Mouse (Mus musculus): ENCODE measurements around the gene Zfhx3.

Gene Zfhx3

DNA sequence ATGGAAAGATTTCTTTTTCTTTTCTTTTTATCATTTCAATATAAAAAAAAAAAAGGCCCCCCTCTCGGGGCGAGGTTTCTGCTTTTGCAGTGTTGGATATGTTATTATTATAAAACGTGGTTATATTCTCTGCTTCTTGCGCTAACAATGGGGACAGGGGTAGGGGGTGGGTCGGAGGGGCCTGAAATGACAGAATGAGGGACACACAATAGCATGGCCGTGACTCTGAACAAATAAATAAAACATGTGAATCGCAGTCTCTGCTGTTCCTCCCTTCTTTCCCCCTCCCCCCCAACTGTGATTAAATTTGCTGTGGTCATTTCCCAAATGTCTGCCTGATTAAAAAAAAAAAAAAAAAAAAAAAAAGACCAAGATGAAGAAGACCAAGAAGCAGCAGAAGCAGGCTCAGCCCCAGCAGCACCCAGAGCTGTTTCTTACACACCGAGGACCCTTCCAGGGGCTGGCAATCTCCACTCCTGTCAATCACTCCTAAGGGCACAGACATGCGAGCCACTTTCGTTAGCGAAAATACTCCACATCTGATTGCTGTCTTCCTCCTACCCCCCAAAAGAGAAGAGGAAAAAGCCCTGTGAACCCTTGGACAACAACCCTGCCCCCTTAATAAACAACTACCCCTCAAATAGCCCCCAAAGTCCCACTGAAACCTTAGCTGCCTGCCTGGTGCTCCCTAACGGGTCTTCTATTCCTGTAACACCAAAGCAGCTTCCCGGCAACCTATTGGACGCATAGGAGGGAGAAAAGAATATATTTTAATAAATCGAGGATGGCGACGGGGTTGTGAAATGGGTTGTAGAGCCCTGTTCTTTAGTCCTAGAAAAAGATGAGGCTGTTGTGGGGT, 302.4 kb downstream of the Zfhx3 start:
- DNase-seq: no peak

DNA sequence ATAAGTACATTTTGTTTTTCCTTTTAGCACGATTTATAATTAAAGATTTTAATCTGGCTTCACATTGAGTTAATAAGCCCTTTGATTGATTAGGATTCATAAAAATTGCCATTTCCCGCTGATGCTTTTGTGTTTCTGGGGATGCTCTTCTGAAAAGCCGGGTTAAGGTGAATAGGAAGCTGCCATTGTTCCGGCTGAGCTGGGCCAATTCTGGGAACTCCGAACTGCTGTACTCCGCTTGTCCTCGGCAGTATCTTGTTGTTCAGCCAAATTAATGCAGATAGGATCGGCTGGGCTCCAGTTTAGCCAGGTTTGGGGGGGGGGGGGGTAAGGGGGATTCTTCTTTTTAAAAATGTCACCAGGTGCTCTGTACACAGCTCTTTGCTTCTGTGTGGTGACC, 303.1 kb downstream of the Zfhx3 start:
- DNase-seq: no peak

DNA sequence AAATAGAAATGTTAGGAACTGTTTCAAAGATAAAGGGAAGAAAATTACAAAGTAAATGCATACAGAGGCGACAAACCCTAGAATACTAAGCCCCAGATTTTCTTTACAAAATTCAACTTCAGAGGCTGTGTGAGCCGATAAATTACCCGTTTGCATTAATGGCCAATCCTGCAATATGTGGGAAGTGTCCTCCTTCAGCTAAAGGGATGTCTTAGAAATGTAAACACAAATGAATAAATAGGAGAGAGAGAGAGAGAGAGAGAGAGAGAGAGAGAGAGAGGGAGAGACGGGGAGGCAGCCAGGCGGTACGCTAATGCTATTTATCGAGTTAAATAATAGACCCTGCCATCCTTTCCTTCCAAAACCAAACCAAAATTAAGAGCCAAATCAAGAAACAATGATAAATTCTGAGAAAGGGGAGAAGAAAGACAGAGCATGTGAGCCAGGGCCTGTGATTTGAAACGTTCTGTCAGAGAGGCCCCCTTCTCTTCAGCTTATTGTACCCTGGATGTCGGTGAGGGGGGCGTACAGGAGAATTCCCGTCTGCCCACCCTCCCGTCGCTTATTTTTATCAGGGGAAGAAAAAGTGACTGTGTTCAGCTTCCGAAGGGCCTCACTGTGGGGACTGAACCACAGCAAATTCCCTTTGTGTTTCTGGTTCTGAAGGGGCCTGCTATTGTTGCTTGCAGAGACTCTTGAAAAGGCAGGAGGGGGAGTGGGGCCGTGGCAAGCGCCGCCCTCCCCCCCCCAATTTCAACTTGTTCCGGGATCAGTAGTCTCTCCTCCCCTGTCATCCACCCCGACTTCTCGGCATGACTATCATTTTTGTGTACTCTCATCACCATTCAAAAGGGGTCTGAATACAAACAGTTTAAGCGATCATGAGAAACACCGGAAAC, 303.8 kb downstream of the Zfhx3 start:
- DNase-seq: no peak

DNA sequence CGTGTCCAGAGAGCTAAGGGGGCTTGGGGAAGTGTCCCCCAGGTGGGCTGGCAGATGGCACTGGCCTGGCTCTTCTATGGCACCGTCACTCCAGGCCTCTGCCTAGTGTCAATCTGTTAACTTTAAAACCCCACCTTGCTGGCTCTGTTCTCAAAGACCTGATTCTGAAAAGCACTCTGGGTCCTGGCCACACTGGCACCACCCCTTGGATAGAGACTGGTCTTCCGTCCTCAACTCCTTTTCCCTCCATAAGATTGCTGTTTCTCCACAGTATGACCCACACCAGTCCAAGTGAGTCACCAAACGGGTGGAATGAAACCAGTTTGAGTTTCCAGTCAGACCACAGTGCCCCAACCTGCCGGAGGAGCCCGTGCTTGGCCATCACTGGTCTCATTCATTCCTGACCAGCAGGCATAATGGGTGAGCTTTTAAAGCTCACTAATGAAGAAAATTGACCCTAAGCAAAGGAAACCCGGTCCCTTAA, 304.5 kb downstream of the Zfhx3 start:
- DNase-seq: no peak

DNA sequence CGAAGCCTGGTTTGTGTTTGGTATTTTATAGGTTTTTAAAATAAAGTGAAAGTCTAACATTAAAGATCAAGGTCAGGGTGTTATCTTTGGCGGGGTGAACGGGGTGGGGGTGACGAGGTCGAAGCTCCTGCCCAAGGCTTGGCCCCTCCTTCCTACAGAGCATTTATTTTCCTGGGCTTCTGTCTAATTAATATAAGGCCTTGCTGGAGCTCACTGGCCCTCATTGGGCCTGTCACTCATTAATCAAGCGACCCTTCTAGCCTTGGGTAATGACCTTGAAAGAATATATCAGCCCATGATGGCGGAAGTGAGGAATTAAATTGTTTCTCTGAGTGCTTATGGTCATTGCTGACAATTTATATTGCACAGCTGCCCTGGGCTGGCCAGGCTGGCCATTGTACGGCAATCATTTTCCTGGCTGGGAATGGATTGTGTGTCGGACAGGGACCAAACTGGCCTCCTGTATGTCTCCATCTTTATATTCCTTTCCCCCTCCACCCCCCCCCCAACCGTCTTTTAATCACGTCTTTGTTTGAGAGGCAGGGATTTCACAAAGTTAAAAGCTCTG, 322.2 kb downstream of the Zfhx3 start:
- DNase-seq: no peak

DNA sequence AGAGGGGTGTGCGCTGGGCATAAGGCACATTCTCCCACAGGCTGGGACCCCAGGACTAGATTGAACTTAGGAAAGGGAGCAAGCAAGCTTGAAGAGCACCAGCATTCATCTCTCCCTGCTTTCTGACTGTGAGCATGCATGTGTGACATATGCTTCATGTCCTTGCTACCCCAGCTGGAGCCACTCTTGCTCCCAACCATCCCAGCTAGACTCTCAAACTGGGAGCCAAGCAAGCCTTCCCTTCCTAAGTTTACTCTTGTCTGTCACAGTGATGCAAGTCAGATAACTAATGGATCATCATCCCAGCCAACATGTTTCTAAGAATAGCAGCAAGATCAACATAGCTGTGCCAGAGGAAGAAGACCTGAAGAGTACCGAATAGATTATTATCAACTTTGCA, 335.5 kb downstream of the Zfhx3 start:
- DNase-seq: no peak

DNA sequence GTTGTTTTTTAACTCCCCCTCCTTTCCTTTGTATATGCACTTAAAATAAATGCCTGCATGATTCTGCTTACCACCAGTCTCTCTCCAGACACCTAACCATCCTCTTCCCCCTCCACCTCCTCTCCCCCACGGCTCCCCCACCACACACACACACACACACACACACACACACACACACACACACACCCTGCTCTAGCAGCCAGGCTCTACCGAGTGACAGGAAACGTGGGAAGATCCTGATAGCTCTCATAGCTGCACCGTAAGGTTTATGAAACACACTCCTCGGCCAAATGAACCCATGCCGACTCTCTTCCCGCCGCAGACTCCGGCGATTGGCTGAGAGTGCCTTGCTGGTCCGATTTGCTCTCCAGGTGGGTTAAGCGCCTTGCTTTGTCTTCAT, 339.5 kb downstream of the Zfhx3 start:
- DNase-seq: no peak

DNA sequence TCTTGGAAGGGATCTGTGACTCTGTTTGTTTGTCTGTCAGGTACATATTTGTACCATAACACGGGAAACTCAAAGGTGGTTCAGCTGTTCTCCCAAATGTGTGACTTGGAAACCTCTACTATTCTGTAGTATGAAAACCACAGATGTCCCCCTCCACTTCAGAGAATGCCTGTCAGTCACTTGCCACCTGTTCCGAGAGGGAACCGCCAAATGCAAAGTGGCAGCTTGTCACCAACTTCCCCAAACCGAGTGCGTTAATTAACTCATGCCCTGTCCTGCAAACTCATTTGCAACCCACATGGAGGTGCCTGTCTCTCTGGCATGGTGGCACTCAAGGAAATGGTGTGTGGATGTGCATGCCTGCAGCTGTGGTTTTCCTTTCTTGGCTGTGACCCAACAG, 343.7 kb downstream of the Zfhx3 start:
- DNase-seq: no peak

DNA sequence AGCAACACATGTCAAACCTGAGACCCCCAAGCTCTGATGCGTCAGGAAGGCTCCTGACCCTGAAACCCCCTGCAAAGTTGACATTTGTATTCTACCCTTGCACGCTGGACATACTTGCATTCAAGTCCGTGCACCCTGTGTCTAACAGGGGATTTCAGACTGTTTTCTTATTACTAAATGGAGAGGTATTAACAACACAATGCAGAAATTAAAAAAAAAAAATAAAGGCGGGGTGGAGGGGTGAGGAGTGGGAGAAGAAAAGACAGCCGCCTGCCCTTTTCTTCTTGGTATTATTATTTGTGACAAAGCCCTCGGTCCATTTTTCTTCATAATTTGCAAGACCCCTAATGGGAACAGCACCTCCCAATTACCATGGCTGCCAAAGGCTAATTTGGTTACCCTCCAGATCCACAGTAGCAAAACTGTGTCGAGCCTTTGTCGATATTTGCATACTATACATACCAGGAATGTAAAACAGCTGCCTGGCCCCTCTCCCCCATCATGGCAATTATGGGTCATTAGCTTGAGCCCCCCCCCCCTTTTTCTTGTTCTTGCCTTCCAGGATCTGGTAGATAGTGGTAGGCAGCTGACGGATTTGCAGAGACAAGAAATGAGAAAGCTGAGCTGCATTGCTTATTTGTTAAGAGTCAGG, 358.6 kb downstream of the Zfhx3 start:
- no peak for DNase-seq

DNA sequence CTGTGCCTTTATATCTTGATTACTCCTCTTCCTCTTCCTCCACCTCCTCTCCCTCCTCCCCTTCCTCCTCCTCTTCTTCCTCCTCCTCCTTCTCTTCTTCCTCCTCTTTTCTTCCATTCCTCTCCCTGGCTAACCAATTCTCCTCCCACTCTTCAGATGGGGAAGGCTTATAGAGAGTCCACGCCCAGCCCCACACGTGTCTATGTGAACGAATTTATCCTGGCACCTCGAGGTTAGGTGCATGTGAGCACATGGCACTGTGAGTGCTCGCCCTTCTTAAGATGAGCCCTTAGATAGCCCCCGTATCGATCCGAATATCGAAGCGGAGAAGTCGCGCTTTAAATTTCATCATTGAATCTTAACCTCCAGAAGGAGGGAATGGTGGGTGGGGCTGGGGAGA, 359.2 kb downstream of the Zfhx3 start:
- DNase-seq: no peak

DNA sequence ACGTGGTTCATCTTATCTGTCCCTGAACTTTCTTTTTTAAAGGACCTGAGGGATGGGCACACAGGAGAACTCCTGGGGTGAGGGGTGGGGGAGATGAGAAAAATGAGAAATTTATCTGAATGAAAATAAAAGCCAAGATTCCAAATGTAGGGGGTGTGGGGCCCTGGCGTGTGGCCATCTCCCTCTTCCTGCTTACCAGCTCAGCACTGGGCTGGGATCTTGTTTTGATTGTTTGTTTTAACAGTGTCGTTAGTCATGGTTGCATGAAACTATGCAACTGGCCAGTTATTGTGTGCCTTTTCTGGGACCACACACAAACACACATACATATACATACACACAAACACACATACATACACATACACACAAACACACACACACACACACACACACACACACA, 362.9 kb downstream of the Zfhx3 start:
- no peak for DNase-seq

DNA sequence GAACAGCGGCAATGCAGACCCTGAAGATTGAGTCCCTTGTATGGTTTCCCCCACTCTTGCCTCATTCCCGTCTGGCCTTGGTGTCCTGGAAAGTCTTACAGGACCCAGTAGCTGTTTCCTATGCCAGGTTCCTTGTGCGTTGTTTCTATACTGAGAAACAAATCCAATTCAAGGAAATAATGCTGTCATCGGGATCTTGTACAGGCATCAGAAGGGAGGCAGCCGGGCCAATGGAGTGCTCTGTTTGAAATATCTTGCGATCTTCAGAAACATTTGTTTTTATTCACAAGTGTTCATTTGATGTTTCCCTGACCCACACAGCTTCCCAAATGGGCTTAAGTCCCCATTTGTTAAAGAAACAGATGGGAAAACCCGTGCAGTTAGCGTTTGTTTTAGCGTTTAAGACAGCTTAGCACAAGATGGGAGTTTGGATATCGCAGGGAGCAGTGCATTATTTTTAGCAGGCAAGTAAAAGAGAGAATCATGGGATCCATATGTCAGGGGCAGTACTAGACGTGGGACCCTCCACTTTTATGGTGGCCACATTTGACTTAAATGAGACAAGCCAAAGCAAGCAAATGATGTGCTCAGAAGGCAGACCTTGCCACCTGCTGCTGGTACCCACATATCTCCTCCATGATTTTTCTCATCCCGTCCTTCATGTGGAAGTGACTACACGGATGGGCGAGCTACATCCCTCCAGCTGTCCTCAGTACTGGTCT, 367.2 kb downstream of the Zfhx3 start:
- no peak for DNase-seq

DNA sequence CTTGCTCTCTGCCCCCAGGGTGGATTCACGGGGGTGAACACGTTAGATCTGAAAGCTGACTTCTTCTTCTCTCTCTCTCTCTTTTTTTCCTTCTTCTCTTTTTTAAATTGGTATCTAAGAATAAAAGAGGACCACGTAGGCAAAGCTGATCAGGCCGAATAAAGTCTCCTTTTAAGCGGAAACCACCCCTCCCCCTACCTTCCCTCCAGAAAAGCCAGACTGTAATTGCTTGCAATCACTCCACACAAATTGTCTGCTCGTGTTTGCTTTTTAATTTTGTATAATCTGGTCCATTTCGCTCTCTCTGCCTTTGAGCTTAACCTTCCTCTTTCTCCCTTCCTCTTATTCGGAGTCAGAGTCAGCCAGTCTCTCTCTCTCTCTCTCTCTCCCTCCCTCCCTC, 372.6 kb downstream of the Zfhx3 start:
- DNase-seq: no peak

DNA sequence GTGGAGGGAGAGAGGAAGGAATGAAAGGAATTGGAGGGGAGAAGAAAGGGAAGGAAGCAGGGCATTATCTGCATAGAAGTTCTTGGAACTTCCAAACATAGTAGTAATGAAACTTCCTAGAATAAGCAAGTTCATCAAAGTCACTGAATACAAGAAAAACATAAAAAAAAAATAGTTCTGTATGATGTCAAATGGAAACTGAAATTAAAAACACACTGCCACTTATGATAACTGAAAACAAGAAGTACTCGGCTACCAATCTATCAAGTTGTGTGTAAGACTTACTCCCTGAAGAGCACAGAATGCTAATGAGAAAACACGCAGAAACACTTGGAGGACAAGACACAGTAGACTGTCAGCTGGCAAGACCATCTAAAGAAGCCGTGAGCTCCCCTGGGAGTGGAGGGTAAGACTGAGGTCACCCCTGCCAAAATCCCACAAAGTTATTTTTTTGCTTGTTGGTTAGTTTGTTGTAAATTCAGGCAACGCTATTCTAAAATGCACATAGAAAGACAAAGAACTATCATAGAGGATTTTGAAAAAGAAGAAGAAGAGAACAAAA, 375.2 kb downstream of the Zfhx3 start:
- no peak for DNase-seq

DNA sequence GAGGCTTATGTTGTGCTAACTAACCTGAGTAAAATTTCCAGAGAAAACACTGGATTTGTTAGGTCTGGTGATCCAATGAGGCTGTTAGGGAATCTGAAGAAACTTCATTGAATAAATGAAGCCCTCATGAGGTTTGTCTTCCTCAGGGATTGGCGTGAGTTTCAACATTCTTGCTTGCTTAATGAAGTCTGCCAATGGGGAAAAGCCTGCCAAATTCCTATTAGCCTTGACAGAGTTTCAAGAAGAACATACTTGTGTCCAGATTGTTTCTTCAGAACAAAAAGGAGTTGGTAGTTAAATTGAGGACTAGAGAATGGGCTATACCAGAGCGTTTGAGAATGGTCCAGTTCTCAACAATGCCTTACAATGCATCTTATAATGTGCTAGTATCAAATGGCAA, 385.3 kb downstream of the Zfhx3 start:
- DNase-seq: no peak

DNA sequence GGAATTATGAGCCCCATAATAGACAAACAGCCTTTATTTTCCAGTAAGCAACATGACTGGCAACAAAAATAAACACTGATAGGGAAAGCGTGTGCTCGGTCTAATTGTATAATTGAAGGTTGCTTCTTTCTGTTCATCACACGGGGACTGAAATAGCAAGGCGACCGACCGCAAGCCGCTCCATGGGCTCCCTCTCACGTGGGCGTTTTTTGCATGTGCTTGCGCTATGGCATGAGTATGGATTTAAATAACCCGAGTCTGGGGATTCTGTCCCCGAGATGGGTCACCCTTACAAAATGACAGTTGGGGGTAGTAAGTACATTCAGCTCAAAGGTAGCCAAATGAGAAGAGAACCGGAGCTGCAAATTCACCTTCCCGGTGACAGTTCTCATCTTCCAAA, 405.9 kb downstream of the Zfhx3 start:
- DNase-seq: no peak

DNA sequence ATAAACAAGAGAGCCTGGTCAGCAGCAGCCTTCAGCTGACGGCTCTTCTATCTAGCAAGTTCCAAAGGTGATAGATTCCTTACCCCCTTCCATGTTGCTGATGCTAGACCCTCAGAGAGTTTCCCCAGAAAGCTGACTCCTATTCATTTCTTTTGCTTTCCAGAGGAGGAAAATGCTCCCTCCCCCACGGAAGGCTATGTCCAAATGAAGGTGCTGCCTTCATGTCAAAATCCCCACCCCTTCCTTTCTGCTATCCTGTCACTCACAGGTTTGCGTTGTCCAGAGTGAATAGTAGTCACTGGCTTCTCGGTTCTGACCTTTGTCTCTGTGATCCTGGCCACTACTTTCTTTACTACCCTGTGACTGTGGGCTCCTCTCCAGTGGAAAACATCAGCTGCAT, 406.3 kb downstream of the Zfhx3 start:
- no peak for DNase-seq

DNA sequence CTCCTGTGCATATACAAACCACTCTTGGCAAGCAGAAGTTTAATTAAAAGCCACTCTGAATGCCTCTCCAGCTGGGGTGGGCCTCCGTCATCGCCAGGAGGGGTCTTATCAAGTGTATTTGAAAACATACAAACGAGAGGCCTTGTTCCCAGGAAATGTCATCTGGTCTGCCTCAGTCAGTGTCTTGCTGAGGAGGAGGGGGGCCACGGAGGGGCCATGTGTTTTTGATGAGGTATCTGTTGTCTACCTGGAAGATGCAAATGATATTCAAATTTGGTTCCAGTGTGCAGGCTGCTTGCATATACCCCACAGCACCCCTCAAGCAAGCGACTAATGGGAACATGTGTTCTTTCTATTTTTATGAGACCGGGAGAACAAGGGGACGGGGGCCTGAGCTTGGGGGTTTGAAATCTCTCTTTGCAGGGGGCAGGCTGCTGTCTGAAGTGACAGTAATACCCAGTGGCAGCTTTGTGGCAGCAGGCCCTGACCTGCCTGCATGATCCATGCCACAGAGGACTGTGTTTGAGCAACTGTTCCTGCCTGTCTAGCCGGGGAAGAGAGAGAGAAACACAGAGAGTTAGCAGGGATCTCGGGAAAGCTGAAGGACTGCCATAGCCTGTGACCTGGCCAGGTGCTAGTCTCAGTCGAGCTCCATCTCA, 412.8 kb downstream of the Zfhx3 start:
- DNase-seq: no peak

DNA sequence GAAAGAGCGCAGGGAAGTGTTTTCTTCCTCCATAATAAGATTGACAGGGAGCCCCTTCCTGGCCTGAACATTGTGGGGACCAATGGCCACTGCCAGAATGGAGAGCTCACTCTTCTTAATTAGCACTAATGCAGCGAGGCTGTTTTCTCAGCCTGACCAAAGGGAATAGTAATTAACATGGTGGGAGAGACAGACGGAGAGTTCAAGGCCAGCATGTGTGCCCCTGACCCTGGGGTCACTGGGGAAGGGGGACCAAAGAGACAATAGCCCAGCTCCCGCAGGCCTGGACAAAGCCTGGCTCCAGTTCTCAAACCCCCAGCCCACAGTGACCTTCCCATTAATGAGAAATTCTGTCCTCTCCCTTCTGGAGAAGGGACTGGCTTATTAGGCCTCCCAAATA, 419.0 kb downstream of the Zfhx3 start:
- DNase-seq: no peak

DNA sequence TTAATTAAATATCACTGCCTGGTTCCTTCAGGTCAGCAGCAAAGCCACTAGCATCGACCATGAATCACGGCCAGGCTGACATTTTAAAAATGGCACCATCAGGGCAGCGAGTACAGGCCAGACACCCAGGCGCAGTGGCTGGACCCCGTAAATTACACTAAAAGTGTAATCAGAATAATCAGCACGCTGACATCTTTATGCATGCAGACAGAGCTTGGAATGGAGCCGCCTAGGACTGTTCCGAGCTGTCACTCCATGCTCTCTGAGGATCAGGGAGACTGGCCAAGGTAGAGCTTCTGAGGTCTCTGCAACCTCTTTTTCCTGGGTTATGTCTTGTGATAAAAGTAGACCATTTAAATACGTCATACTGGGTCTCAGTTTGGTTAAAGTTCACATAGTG, 420.0 kb downstream of the Zfhx3 start:
- no peak for DNase-seq

DNA sequence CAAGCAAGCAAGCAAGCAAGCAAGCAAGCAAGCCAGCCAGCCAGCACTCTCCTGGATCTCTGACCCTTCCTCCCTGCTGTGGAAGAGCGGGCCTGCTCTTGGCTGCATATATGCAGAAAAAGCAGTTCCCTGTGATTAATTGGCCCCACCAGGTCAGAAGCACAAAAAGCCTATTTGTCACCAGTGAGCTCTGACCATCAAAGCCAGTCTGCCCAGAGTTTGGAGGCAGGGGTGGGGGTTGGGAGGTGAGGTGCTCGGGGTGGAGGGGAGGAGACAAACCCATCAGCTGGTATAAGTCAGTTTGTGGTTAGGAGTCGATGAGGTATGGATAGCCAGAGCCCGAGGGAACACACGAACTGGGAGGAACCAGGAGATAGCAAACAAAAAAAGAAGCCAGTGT, 421.0 kb downstream of the Zfhx3 start:
- DNase-seq: no peak

DNA sequence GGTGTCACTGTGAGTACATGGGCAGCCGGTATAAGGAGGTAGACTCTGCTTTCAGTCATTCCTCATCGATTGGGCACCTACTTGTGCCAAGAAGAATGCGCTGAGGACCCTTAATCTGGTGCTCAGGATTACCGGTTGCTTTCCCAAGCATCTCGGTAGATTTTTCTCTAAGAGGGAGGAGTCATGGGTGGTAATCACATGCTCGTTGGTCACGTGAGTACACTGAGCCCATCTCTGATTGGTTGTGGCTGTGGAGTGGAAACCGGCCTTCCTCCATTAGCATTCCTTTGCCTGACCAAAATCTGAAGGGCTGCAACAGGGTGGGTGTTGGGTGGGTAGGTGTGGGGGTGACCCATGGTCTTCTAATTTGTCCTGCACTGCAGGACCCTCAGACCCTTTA, 421.4 kb downstream of the Zfhx3 start:
- DNase-seq: no peak
